Mouse (Mus musculus): ENCODE results near the gene Hist1h4d.
"Not testable (repeated sequence)": the region's sequence is repeated elsewhere in the genome, so short reads cannot be mapped to it uniquely, and the experiment has no call there.

Hist1h4d gene

GRCm38 (mm10) chr13:23551146-23551834, 30.1 kb upstream of the Hist1h4d start, which contains the start of gene Hist1h4f:
Hist1h4f (minus strand) TSS chr13:23551648.
- DNase-seq (ENCODE audit: extremely low read depth, low read depth), result peak; percentile 94

GRCm38 (mm10) chr13:23551931-23552914, 29.2 kb upstream of the Hist1h4d start:
- DNase-seq (ENCODE audit: extremely low read depth, low read depth), result no peak

- DNase-seq (ENCODE audit: extremely low read depth, low read depth), result no peak
Measured at GRCm38 (mm10) chr13:23552962-23553361, 28.4 kb upstream of the Hist1h4d start, which contains the start of gene Hist1h1d. Hist1h1d (plus strand) TSS chr13:23553262.

GRCm38 (mm10) chr13:23554393-23554792, 27.0 kb upstream of the Hist1h4d start:
- peak; percentile 49 for DNase-seq (ENCODE audit: extremely low read depth, low read depth)

- peak; percentile 95 for DNase-seq (ENCODE audit: extremely low read depth, low read depth)
Measured at GRCm38 (mm10) chr13:23554925-23555838, 26.2 kb upstream of the Hist1h4d start.

- DNase-seq (ENCODE audit: extremely low read depth, low read depth), result peak; percentile 95
Measured at GRCm38 (mm10) chr13:23555839-23556416, 25.5 kb upstream of the Hist1h4d start.

GRCm38 (mm10) chr13:23556906-23557305, 24.5 kb upstream of the Hist1h4d start:
- DNase-seq (ENCODE audit: extremely low read depth, low read depth), result no peak

- not testable (repeated sequence) for DNase-seq (ENCODE audit: extremely low read depth, low read depth)
Measured at GRCm38 (mm10) chr13:23560699-23561098, 20.7 kb upstream of the Hist1h4d start.

- not testable (repeated sequence) for DNase-seq (ENCODE audit: extremely low read depth, low read depth)
Measured at GRCm38 (mm10) chr13:23561531-23561882, 19.9 kb upstream of the Hist1h4d start.

GRCm38 (mm10) chr13:23561883-23562659, 19.3 kb upstream of the Hist1h4d start, which contains the start of gene Hist1h3e:
Hist1h3e (minus strand) TSS chr13:23562369.
- peak; percentile 99 for DNase-seq (ENCODE audit: extremely low read depth, low read depth)

GRCm38 (mm10) chr13:23562699-23563462, 18.5 kb upstream of the Hist1h4d start:
- peak; percentile 88 for DNase-seq (ENCODE audit: extremely low read depth, low read depth)

GRCm38 (mm10) chr13:23564482-23564881, 16.9 kb upstream of the Hist1h4d start:
- no peak for DNase-seq (ENCODE audit: extremely low read depth, low read depth)

- DNase-seq (ENCODE audit: extremely low read depth, low read depth), result peak; percentile 63
Measured at GRCm38 (mm10) chr13:23570261-23571021, 11.0 kb upstream of the Hist1h4d start.

- DNase-seq (ENCODE audit: extremely low read depth, low read depth), result peak; percentile 99
Measured at GRCm38 (mm10) chr13:23571022-23571503, 10.3 kb upstream of the Hist1h4d start, which contains the start of the genes Hist1h2ae and Hist1h2bg. Hist1h2ae (minus strand) TSS chr13:23571220. Hist1h2bg (plus strand) TSS chr13:23571396.

GRCm38 (mm10) chr13:23571504-23572217, 9.7 kb upstream of the Hist1h4d start:
- DNase-seq (ENCODE audit: extremely low read depth, low read depth), result not testable (repeated sequence)

- DNase-seq (ENCODE audit: extremely low read depth, low read depth), result peak; percentile 66
Measured at GRCm38 (mm10) chr13:23572218-23573033, 9.0 kb upstream of the Hist1h4d start.
